Mouse (Mus musculus): ENCODE results near the gene Col26a1. TPM values are rescaled to one million over a fixed set of nuclear protein-coding genes. Genes with fewer than 3 reads are reported as not detected.

Gene Col26a1
- total and polyA plus RNA-seq, 3 experiments: 0.72 TPM; not detected in 2

- no peak overlapping the region for H3K9ac ChIP-seq (ENCODE audit: insufficient read depth, low read depth)
- no peak for DNase-seq (ENCODE audit: extremely low read depth)
- no peak for TF ChIP-seq ETS1 (conservative IDR thresholded peaks at IDR 0.05; ENCODE audit: low read depth, low read length)
- no peak for TF ChIP-seq IRF4 (IDR thresholded peaks at IDR 0.05; ENCODE audit: low read depth, low read length)
- TF ChIP-seq MYC (IDR thresholded peaks at IDR 0.05; ENCODE audit: low read depth, low read length): no peak
- no peak for TF ChIP-seq CHD1 (IDR thresholded peaks at IDR 0.05; ENCODE audit: low read depth, low read length)
- TF ChIP-seq SMC3 (IDR thresholded peaks at IDR 0.05; ENCODE audit: low read depth, low read length): no peak
- TF ChIP-seq MAZ (IDR thresholded peaks at IDR 0.05; ENCODE audit: low read depth, low read length): no peak
- no peak for TF ChIP-seq POLR2AphosphoS2 (IDR thresholded peaks at IDR 0.05; ENCODE audit: low read depth, low read length)
- no peak for TF ChIP-seq MAFK (IDR thresholded peaks at IDR 0.05; ENCODE audit: insufficient replicate concordance, low read length)
- TF ChIP-seq EP300 (IDR thresholded peaks at IDR 0.05; ENCODE audit: low read length): no peak
- dilution Hi-C loops (cut with MboI; ENCODE audit: extremely low pct_ligation_motif_present, extremely low pct_unique_long_range_greater_than_20kb, low sequenced_read_pairs) (no loop called here), in situ Hi-C loops (cut with MboI; ENCODE audit: low pct_ligation_motif_present, low pct_unique_long_range_greater_than_20kb, low sequenced_read_pairs) (no loop called here)
- peaks cover 2% of the 10 kb centered on the region for H3K9me3 ChIP-seq (replicated peaks; ENCODE audit: low read length)
- H3K36me3 ChIP-seq (replicated peaks in 1 of 2; ENCODE audit: control insufficient read depth in 1 of 2, insufficient read depth in 1 of 2, low read length in 1 of 2): no peaks in the 10 kb centered on the region
- no peaks in the 10 kb centered on the region for H3K79me2 ChIP-seq (replicated peaks; ENCODE audit: control insufficient read depth, extremely low read depth, insufficient read depth, poor library complexity, severe bottlenecking)
- no peak overlapping the region for H3K4me2 ChIP-seq (ENCODE audit: insufficient read depth, low read depth, poor library complexity, severe bottlenecking)
- no peak overlapping the region for H3K4me3 ChIP-seq (replicated peaks in 1 of 3; ENCODE audit: low read depth in 2 of 3, low read length in 2 of 3, poor library complexity in 1 of 3)
- H3K27me3 ChIP-seq (replicated peaks): peaks cover 53% of the 10 kb centered on the region
- H3K27ac ChIP-seq (ENCODE audit: insufficient read depth, low read depth): no peak overlapping the region
- no peaks in the 10 kb centered on the region for H3K4me1 ChIP-seq (ENCODE audit: control insufficient read depth in 1 of 2, insufficient read depth in 2 of 2)
These were observed 168.7 kb downstream of the Col26a1 start for GRCm38 (mm10) chr5:136714232-136714875.

- peaks cover 2% of the 10 kb centered on the region for H3K9me3 ChIP-seq (replicated peaks; ENCODE audit: low read length)
- H3K27me3 ChIP-seq (replicated peaks): peaks cover 44% of the 10 kb centered on the region
- dilution Hi-C loops (cut with MboI; ENCODE audit: extremely low pct_ligation_motif_present, extremely low pct_unique_long_range_greater_than_20kb, low sequenced_read_pairs) (no loop called here), in situ Hi-C loops (cut with MboI; ENCODE audit: low pct_ligation_motif_present, low pct_unique_long_range_greater_than_20kb, low sequenced_read_pairs) (no loop called here)
- no peak overlapping the region for H3K9ac ChIP-seq (ENCODE audit: insufficient read depth, low read depth)
- no peak for DNase-seq (ENCODE audit: extremely low read depth)
- no peaks in the 10 kb centered on the region for H3K79me2 ChIP-seq (replicated peaks; ENCODE audit: control insufficient read depth, extremely low read depth, insufficient read depth, poor library complexity, severe bottlenecking)
- H3K4me1 ChIP-seq (ENCODE audit: control insufficient read depth in 1 of 2, insufficient read depth in 2 of 2): no peaks in the 10 kb centered on the region
- H3K4me3 ChIP-seq (replicated peaks in 1 of 3; ENCODE audit: low read depth in 2 of 3, low read length in 2 of 3, poor library complexity in 1 of 3): no peak overlapping the region
- H3K4me2 ChIP-seq (ENCODE audit: insufficient read depth, low read depth, poor library complexity, severe bottlenecking): no peak overlapping the region
- TF ChIP-seq MAFK (IDR thresholded peaks at IDR 0.05; ENCODE audit: insufficient replicate concordance, low read length) (no peak), ZC3H11A (IDR thresholded peaks at IDR 0.05; ENCODE audit: low read depth, low read length) (no peak), ETS1 (conservative IDR thresholded peaks at IDR 0.05; ENCODE audit: low read depth, low read length) (no peak), E2F4 (IDR thresholded peaks at IDR 0.05; ENCODE audit: insufficient replicate concordance, low read depth, low read length) (no peak), MXI1 (IDR thresholded peaks at IDR 0.05; ENCODE audit: low read depth, low read length) (no peak), MYC (IDR thresholded peaks at IDR 0.05; ENCODE audit: low read depth, low read length) (no peak), RAD21 (IDR thresholded peaks at IDR 0.05; ENCODE audit: low read depth, low read length) (no peak), CTCF (conservative IDR thresholded peaks at IDR 0.05 in 1 of 2, IDR thresholded peaks at IDR 0.05 in 1 of 2; ENCODE audit: low read depth in 2 of 2, low read length in 2 of 2) (no peak), POLR2A (IDR thresholded peaks at IDR 0.05; ENCODE audit: low read depth, low read length) (no peak), CHD1 (IDR thresholded peaks at IDR 0.05; ENCODE audit: low read depth, low read length) (no peak), ZMIZ1 (IDR thresholded peaks at IDR 0.05; ENCODE audit: low read depth, low read length) (no peak), ZKSCAN1 (IDR thresholded peaks at IDR 0.05; ENCODE audit: borderline replicate concordance, low read depth, low read length) (no peak), NELFE (IDR thresholded peaks at IDR 0.05; ENCODE audit: low read depth, low read length) (no peak), ELF1 (IDR thresholded peaks at IDR 0.05; ENCODE audit: low read depth, low read length) (no peak), EP300 (IDR thresholded peaks at IDR 0.05; ENCODE audit: low read length) (no peak), BHLHE40 (IDR thresholded peaks at IDR 0.05; ENCODE audit: low read depth, low read length) (no peak), NRF1 (IDR thresholded peaks at IDR 0.05; ENCODE audit: low read depth, low read length) (no peak)
- no peaks in the 10 kb centered on the region for H3K36me3 ChIP-seq (replicated peaks in 1 of 2; ENCODE audit: control insufficient read depth in 1 of 2, insufficient read depth in 1 of 2, low read length in 1 of 2)
- H3K27ac ChIP-seq (ENCODE audit: insufficient read depth, low read depth): no peak overlapping the region
These were observed 172.3 kb downstream of the Col26a1 start for GRCm38 (mm10) chr5:136710742-136711141.
